Mouse (Mus musculus) liver (tissue): ENCODE results near the gene Cxxc4.

Experiments used
- DNase-seq: peaks from one replicate; pipeline ENCODE4 v3.0.0-alpha.2; 2020; ENCODE audit warnings: mixed read lengths

The Cxxc4 gene

GRCm38 (mm10) chr3:134254221-134254620, 17.9 kb downstream of the Cxxc4 start:
- DNase-seq: no peak

- no peak for DNase-seq
Measured at GRCm38 (mm10) chr3:134258715-134259114, 22.4 kb downstream of the Cxxc4 start.

GRCm38 (mm10) chr3:134259300-134259699, 23.0 kb downstream of the Cxxc4 start:
- no peak for DNase-seq

GRCm38 (mm10) chr3:134279655-134280054, 43.4 kb downstream of the Cxxc4 start:
- no peak for DNase-seq

GRCm38 (mm10) chr3:134281527-134282370, 45.5 kb downstream of the Cxxc4 start:
- no peak for DNase-seq

GRCm38 (mm10) chr3:134295217-134295616, 58.9 kb downstream of the Cxxc4 start:
- no peak for DNase-seq

GRCm38 (mm10) chr3:134302681-134303491, 66.6 kb downstream of the Cxxc4 start:
- DNase-seq: no peak

GRCm38 (mm10) chr3:134303492-134303808, 67.2 kb downstream of the Cxxc4 start:
- no peak for DNase-seq

- DNase-seq: no peak
Measured at GRCm38 (mm10) chr3:134306507-134306906, 70.2 kb downstream of the Cxxc4 start.

GRCm38 (mm10) chr3:134307801-134308200, 71.5 kb downstream of the Cxxc4 start:
- DNase-seq: no peak
